Mouse (Mus musculus) duodenum, adult 2 months (tissue): ENCODE results near the gene Defb10. TPM values are rescaled to one million over a fixed set of nuclear protein-coding genes. Genes with fewer than 3 reads are reported as not detected.

Experiments used
- polyA plus RNA-seq: library from polyadenylated mRNA; depleted of rRNA; stranded (reverse); fragments of >200 nt; gene quantifications from 2 replicates; pipeline ENCODE4 v1.2.3, GENCODE M21; 2012; ENCODE audit warnings: low replicate concordance; rRNA removed

The Defb10 gene
- polyA plus RNA-seq: not detected in 2 replicates

DNA sequence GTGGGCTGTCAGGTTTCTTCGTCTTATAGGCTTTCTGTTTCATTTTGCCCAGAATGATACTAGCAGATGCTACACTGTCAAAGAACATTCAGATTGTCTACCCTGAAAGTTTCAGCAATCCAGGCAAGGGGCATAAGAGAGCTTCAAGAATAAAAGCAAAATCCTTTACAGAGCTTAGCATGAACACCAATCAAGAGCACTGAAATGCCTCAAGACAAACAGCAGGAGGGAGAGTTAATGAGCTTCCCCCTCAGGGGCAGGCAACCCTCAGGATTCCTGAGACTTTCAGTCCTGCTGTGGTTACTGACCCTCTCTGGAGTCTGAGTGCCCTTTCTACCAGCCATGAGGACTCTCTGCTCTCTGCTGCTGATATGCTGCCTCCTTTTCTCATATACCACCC lies at the start of gene Defb10:
TSS of gene Defb10 (plus strand) at position 316 of the 400 bp plus-strand sequence.

DNA sequence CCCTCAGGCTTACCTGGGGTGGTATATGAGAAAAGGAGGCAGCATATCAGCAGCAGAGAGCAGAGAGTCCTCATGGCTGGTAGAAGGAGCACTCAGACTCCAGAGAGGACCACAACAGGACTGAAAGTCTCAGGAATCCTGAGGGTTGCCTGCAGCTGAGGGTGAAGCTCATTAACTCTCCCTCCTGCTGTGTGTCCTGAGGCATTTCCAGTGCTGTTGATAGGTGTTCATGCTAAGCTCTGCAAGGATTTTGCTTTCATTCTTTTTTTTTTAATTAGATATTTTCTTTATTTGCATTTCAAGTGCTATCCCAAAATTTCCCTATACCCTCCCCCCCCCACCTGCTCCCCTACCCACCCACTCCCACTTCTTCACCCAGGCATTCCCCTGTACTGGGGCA lies 26.6 kb downstream of the Defb10 start, which contains the start of gene Defb9:
TSS of gene Defb9 (minus strand) at position 101 of the 400 bp plus-strand sequence.

DNA sequence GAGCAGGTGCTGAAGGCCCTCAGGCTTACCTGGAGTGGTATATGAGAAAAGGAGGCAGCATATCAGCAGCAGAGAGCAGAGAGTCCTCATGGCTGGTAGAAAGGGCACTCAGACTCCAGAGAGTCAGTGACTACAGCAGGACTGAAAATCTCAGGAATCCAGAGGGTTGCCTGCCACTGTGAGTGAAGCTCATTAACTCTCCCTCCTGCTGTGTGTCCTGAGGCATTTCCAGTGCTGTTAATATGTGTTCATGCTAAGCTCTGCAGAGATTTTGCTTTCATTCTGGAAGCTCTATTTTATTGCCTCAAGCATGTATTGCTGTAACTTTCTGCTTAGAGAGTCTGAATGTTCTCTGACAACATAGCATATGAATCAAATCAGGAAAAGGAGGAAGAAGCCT lies 47.6 kb downstream of the Defb10 start, which contains the start of gene Defb11:
TSS of gene Defb11 (minus strand) at position 123 of the 400 bp plus-strand sequence.

Other genes starting within 250 kb of the Defb10 start
- 0.42 and 1.5 TPM in 2 replicates for gene Defa26, start 240.7 kb upstream of the Defb10 start, polyA plus RNA-seq
- 8.3 and 19.8 TPM in 2 replicates for gene Defa17, start 203.1 kb upstream of the Defb10 start, polyA plus RNA-seq
- gene Defa34, start 193.1 kb upstream of the Defb10 start, polyA plus RNA-seq: not detected in 2 replicates
- 130 and 525 TPM in 2 replicates for gene AY761184, start 155.3 kb upstream of the Defb10 start, polyA plus RNA-seq
- gene Defa24, start 124.4 kb upstream of the Defb10 start, polyA plus RNA-seq: 1,037 and 1,891 TPM in 2 replicates
- not detected in 2 replicates for gene Defb50, start 35.4 kb upstream of the Defb10 start, polyA plus RNA-seq
- not detected in 2 replicates for gene Defb2, start 19.0 kb upstream of the Defb10 start, polyA plus RNA-seq
- gene Defb9, start 26.5 kb downstream of the Defb10 start, polyA plus RNA-seq: not detected in 2 replicates
- not detected in 2 replicates for gene Defb11, start 47.5 kb downstream of the Defb10 start, polyA plus RNA-seq
- not detected in 2 replicates for gene Defb15, start 73.8 kb downstream of the Defb10 start, polyA plus RNA-seq
- gene Defb35, start 79.5 kb downstream of the Defb10 start, polyA plus RNA-seq: not detected in 2 replicates
- not detected in 2 replicates for gene Defb13, start 87.9 kb downstream of the Defb10 start, polyA plus RNA-seq
- not detected in 2 replicates for gene Fam90a1a, start 99.8 kb downstream of the Defb10 start, polyA plus RNA-seq
- gene Ccdc70, start 110.9 kb downstream of the Defb10 start, polyA plus RNA-seq: not detected in 2 replicates
- 4.4 and 9.0 TPM in 2 replicates for gene Atp7b, start 201.4 kb downstream of the Defb10 start, polyA plus RNA-seq
- 0.56 and 0.95 TPM in 2 replicates for gene Alg11, start 201.8 kb downstream of the Defb10 start, polyA plus RNA-seq